Mouse (Mus musculus) brown adipose tissue, adult 24 weeks (tissue): ENCODE data around the gene Flnb. TPM values are rescaled to one million over a fixed set of nuclear protein-coding genes. Genes with fewer than 3 reads are reported as not detected.

Experiments used
- H3K27ac ChIP-seq: fragments of 200-500 bp; replicated peaks from 2 replicates; pipeline ENCODE4 v1.5.1; 2012; ENCODE audit warnings: low read depth, mild to moderate bottlenecking, low read length
- H3K4me1 ChIP-seq: fragments of 200-500 bp; 2 replicates; pipeline ENCODE4 v1.6.1; 2012; ENCODE audit warnings: low read length, mixed read lengths; ENCODE audit not compliant: control insufficient read depth, insufficient read depth, insufficient read length
- H3K4me3 ChIP-seq: fragments of 200-500 bp; 2 replicates; pipeline ENCODE4 v1.5.1; 2012; ENCODE audit warnings: low read depth, mild to moderate bottlenecking, low read length, moderate library complexity; ENCODE audit not compliant: insufficient read depth
- polyA plus RNA-seq: library from polyadenylated mRNA; stranded (reverse); fragments of >200 nt; gene quantifications from 2 replicates; pipeline ENCODE4 v1.2.4, GENCODE M21; 2012; ENCODE audit not compliant: missing spikeins, insufficient read depth, insufficient read length

Flnb gene
- polyA plus RNA-seq, 1 experiment: 7.8 TPM

- no peak overlapping the region for H3K27ac ChIP-seq
- no peak overlapping the region for H3K4me3 ChIP-seq
Observed at GRCm38 (mm10) chr14:7981226-7981625, 163.5 kb downstream of the Flnb start.

GRCm38 (mm10) chr14:7986913-7987312 is 169.2 kb downstream of the Flnb start:
- H3K4me3 ChIP-seq: no peak overlapping the region
- no peaks in the 10 kb centered on the region for H3K4me1 ChIP-seq
- no peak overlapping the region for H3K27ac ChIP-seq

More at GRCm38 (mm10) chr14:7981226-7981625, 163.5 kb downstream of the Flnb start:
- no peaks in the 10 kb centered on the region for H3K4me1 ChIP-seq

- Histone ChIP-seq H3K4me1 (no peaks in the 10 kb centered on the region), H3K4me3 (no peak overlapping the region), H3K27ac (no peak overlapping the region)
Observed at GRCm38 (mm10) chr14:7989371-7989770, 171.6 kb downstream of the Flnb start.

- no peaks in the 10 kb centered on the region for H3K4me1 ChIP-seq
- H3K4me3 ChIP-seq: no peak overlapping the region
- H3K27ac ChIP-seq: no peak overlapping the region
Observed at GRCm38 (mm10) chr14:7989961-7990360, 172.2 kb downstream of the Flnb start.

GRCm38 (mm10) chr14:7991108-7991776 is 173.5 kb downstream of the Flnb start:
- Histone ChIP-seq H3K4me1 (no peaks in the 10 kb centered on the region), H3K27ac (0 out of 2 replicates have a peak overlapping the region, but pooled peaks have one; percentile 14), H3K4me3 (no peak overlapping the region)

GRCm38 (mm10) chr14:7992158-7992557 is 174.4 kb downstream of the Flnb start:
- Histone ChIP-seq H3K4me1 (no peaks in the 10 kb centered on the region), H3K4me3 (no peak overlapping the region), H3K27ac (no peak overlapping the region)

GRCm38 (mm10) chr14:7994271-7994767 is 176.6 kb downstream of the Flnb start, which contains the start of gene Dnase1l3:
Dnase1l3 (minus strand) TSS chr14:7994573.
- H3K4me1 ChIP-seq: no peaks in the 10 kb centered on the region
- no peak within 1 kb of the TSS for H3K4me3 ChIP-seq
- H3K27ac ChIP-seq: no peak within 1 kb of the TSS

- no peaks in the 10 kb centered on the region for H3K4me1 ChIP-seq
- no peak overlapping the region for H3K27ac ChIP-seq
- H3K4me3 ChIP-seq: peak overlapping the region; percentile 45
Observed at GRCm38 (mm10) chr14:7997255-7997696, 179.5 kb downstream of the Flnb start.

GRCm38 (mm10) chr14:7999030-7999429 is 181.3 kb downstream of the Flnb start:
- no peak overlapping the region for H3K27ac ChIP-seq

GRCm38 (mm10) chr14:7999435-7999834 is 181.7 kb downstream of the Flnb start:
- no peak overlapping the region for H3K27ac ChIP-seq
- H3K4me3 ChIP-seq: no peak overlapping the region
- H3K4me1 ChIP-seq: peaks cover 2% of the 10 kb centered on the region; the same call in 1 of the 2 replicates

More at GRCm38 (mm10) chr14:7999030-7999429, 181.3 kb downstream of the Flnb start:
- Histone ChIP-seq H3K4me3 (no peak overlapping the region), H3K4me1 (peaks cover 2% of the 10 kb centered on the region; the same call in 1 of the 2 replicates)

GRCm38 (mm10) chr14:8000247-8000646 is 182.5 kb downstream of the Flnb start:
- no peak overlapping the region for H3K4me3 ChIP-seq
- H3K27ac ChIP-seq: no peak overlapping the region
- peaks cover 2% of the 10 kb centered on the region; the same call in 1 of the 2 replicates for H3K4me1 ChIP-seq

Other genes starting within 250 kb of the Flnb start
- gene Gm3558, start 249.4 kb upstream of the Flnb start, polyA plus RNA-seq: not detected in 2 replicates
- gene Gm10338, start 222.4 kb upstream of the Flnb start, polyA plus RNA-seq: not detected in 2 replicates
- not detected in 2 replicates for gene Gm10128, start 174.0 kb upstream of the Flnb start, polyA plus RNA-seq
- gene Gm26661, start 26.4 kb upstream of the Flnb start, polyA plus RNA-seq: not detected in 2 replicates
- not detected in 2 replicates for gene Gm45521, start 139.3 kb downstream of the Flnb start, polyA plus RNA-seq
- gene Dnase1l3, start 176.6 kb downstream of the Flnb start, polyA plus RNA-seq: not detected in 2 replicates
- gene Abhd6, start 184.9 kb downstream of the Flnb start, polyA plus RNA-seq: 40.4 and 42.1 TPM in 2 replicates